Mouse (Mus musculus) hindbrain, embryonic 12.5 days (tissue): Measurements from ENCODE around the gene Slc25a35. TPM values are rescaled to one million over a fixed set of nuclear protein-coding genes. Genes with fewer than 3 reads are reported as not detected.
"Not testable (repeated sequence)": the region's sequence is repeated elsewhere in the genome, so short reads cannot be mapped to it uniquely, and the experiment has no call there.

Source experiments
- ATAC-seq: fragments of 200-750 bp; cut with Nextera tagmentation; 2 replicates; pipeline ENCODE4 v1.8.0; 2017; ENCODE audit warnings: moderate TSS enrichment; ENCODE audit not compliant: low FRiP score
- H3K27ac ChIP-seq: fragments of 300-500 bp; sonication (generic); 2 replicates; pipeline ENCODE4 v1.5.1; 2016; ENCODE audit warnings: mild to moderate bottlenecking
- H3K27me3 ChIP-seq: fragments of 300-500 bp; sonication (generic); 2 replicates; pipeline ENCODE4 v1.6.1; 2016; ENCODE audit warnings: mild to moderate bottlenecking
- H3K36me3 ChIP-seq: fragments of 300-500 bp; sonication (generic); 2 replicates; pipeline ENCODE4 v1.6.1; 2016; ENCODE audit warnings: mild to moderate bottlenecking
- H3K4me1 ChIP-seq: fragments of 300-500 bp; sonication (generic); 2 replicates; pipeline ENCODE4 v1.6.1; 2016
- H3K4me2 ChIP-seq: fragments of 300-500 bp; sonication (generic); replicated peaks from 2 replicates; pipeline ENCODE4 v1.6.1; 2016; ENCODE audit warnings: mild to moderate bottlenecking
- H3K4me3 ChIP-seq: fragments of 300-500 bp; sonication (generic); 2 replicates; pipeline ENCODE4 v1.5.1; 2016; ENCODE audit warnings: mild to moderate bottlenecking
- H3K9ac ChIP-seq: fragments of 300-500 bp; sonication (generic); 2 replicates; pipeline ENCODE4 v1.6.1; 2016; ENCODE audit warnings: mild to moderate bottlenecking, moderate library complexity
- H3K9me3 ChIP-seq: fragments of 300-500 bp; sonication (generic); replicated peaks from 2 replicates; pipeline ENCODE4 v1.6.1; 2016; ENCODE audit warnings: mild to moderate bottlenecking
- WGBS: fragments of 180-500 bp; shearing (Covaris S2); methylation state at CpG from one replicate; pipeline ENCODE4 v1.1.7; 2016; 5-methylcytosine and 5-hydroxymethylcytosine counted together
- microRNA-seq: library from miRNA; unstranded; fragments of <30 nt; microRNA quantifications from one replicate; pipeline ENCODE4, GENCODE M21; 2017
- polyA plus RNA-seq: library from polyadenylated mRNA; unstranded; fragments of >200 nt; fragmentation: Nextera tagmentation; extraction: Ambion mirVana; gene quantifications from 2 replicates; pipeline ENCODE4 v1.2.1, GENCODE M21; 2016

Slc25a35 gene
- polyA plus RNA-seq, 1 experiment from 2014 or later: 2.3 TPM

DNA sequence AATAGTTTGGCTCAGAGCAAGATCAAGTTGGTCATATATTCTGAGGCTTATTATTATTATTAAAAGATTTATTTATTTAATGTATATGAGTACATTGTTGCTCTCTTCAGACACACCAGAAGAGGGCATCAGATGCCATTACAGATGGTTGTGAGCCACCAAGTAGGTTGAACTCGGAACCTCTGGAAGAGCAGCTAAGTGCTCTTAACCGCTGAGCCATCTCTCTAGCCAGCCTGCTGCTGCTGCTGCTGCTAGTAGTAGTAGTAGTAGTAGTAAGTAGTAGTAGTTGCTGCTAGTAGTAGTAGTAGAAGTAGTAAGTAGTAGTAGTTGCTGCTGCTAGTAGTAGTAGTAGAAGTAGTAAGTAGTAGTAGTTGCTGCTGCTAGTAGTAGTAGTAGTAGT, 43.5 kb downstream of the Slc25a35 start:
- ATAC-seq, H3K36me3 ChIP-seq, H3K27me3 ChIP-seq, H3K9me3 ChIP-seq: not testable (repeated sequence)
- Histone ChIP-seq H3K4me1 (peaks cover 19% of the 10 kb centered on the region), H3K27ac (peak overlapping the region; percentile 93), H3K9ac (0 out of 2 replicates have a peak overlapping the region, but pooled peaks have one; percentile 72), H3K4me2 (peak overlapping the region; percentile 90), H3K4me3 (peak overlapping the region; percentile 53)
- WGBS: 82% methylated on average over 2 of the region's 2 CpGs

DNA sequence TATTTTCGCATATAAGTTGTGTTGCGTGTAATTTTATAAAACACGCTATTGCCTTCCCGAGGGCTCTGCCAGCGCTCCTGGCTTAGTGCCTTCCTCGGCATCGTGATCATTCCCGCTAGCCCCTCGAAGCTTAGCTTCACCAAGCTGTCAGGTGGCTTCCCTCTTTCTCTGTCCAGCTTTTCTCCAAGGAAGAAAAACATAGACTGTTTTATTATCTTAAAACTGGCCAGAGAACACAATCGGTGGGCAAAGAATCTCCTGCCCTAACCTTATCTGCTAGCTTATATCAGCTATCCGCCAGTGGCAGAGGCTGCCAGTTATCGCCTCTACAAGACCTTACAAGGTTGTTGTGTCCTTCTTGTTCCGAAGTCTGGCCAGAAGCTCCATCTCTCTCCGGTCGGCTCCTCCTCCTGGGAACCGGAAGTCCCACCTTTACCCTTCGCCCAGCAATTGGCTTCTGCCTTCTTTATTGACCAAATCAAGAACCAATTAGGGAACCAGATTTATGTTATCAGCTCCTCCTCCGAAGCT, 44.2 kb downstream of the Slc25a35 start:
- Histone ChIP-seq H3K27me3 (no peaks in the 10 kb centered on the region), H3K4me1 (peaks cover 25% of the 10 kb centered on the region), H3K36me3 (no peaks in the 10 kb centered on the region), H3K9me3 (no peaks in the 10 kb centered on the region), H3K27ac (peak overlapping the region; percentile 93), H3K9ac (peak overlapping the region; percentile 72), H3K4me2 (peak overlapping the region; percentile 90), H3K4me3 (peak overlapping the region; percentile 53)
- WGBS: under 1% methylated on average over 18 of the region's 18 CpGs
- peak; percentile 62 for ATAC-seq

DNA sequence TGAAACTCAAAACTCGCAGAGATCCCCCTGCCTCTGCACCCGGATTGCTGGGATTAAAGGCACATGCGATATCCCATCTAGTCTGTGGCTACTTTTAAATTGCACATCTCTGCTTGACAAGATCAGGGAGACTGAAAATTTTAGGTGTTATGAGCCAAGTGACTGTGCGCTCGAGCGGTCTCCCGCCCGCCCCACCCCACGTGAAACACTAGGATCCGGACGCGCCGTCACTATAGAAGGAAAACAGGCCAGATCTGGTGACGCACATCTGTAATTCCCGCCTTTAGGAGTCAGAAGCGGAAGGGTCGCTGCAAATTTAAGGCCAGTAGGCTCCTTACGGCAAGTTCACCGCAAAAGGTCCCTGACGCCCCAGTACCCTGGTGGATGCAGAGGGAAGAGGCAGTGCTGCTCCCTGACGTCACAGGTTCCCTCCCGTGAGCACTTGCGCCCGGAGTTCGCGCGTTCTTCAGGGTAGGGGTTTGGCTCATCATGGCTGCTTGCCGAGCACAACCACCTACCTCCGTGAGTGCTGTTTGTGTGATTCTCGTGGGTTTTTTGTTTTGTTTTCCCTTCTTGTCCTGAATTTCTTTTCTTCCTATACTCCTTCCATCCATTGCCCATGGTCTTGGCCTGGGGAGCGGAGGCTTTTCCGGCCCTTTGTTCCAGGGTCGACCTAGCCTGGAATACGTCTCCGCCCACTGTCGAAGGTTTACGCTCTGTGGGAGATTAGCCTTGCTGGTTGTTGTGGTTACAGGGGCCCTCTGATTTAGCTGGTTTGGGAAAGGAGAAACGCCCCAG, 47.9 kb downstream of the Slc25a35 start, which contains the start of gene Ctc1:
Gene Ctc1, plus strand, starts transcription at position 268 of the 798 bp plus-strand sequence.
- Histone ChIP-seq H3K4me2 (peak within 1 kb of the TSS; percentile 78), H3K9me3 (no peaks in the 10 kb centered on the region), H3K27me3 (no peaks in the 10 kb centered on the region), H3K4me3 (peak within 1 kb of the TSS; percentile 68), H3K27ac (peak within 1 kb of the TSS; percentile 87), H3K9ac (peak within 1 kb of the TSS; percentile 80), H3K36me3 (peaks cover under 1% of the 10 kb centered on the region; the same call in 1 of the 2 replicates), H3K4me1 (peaks cover 20% of the 10 kb centered on the region)
- 4% methylated on average over 38 of the region's 38 CpGs for WGBS
- peak; percentile 94 for ATAC-seq

DNA sequence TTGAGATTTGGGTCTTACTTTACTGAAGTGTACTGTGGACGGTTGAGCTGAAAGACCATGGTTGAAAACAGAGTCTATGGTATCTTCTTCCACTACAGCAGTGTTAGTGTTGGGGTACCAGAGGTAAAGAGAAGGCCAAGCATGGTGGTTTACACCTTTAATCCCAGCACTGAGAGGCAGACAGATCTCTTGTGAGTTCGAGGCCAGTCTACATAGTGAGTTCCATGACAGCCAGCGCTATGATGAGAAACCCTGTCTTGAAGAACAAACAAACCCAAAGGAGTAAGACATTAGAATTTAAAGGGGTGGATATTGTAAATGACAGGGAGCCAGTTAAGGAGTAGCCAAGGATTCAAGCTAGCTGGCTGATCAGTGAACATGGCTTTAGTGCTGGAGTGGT, 48.8 kb downstream of the Slc25a35 start:
- 76% methylated on average over 3 of the region's 3 CpGs for WGBS
- no peak for ATAC-seq
- Histone ChIP-seq H3K4me2 (peak overlapping the region; percentile 78), H3K27ac (peak overlapping the region; percentile 87), H3K4me1 (peaks cover 13% of the 10 kb centered on the region), H3K9ac (peak overlapping the region; percentile 80), H3K36me3 (peaks cover 9% of the 10 kb centered on the region), H3K27me3 (no peaks in the 10 kb centered on the region), H3K4me3 (peak overlapping the region; percentile 68), H3K9me3 (no peaks in the 10 kb centered on the region)

DNA sequence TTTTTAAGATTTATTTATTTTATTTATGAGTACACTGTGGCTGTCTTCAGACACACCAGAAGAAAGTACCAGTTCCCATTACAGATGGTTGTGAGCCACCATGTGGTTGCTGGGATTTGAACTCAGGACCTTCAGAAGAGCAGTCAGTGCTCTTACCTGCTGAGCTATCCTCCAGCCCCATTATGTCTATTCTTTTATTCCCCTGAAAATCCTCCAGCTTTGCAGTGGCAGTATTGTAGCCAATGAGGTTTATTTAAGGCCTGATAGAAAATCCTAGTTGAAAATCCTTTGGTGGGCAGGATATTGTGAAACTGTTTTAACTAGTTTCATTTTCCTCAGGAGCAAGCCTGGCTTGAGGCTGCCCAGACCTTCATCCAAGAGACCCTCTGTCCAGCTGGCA, 52.8 kb downstream of the Slc25a35 start:
- no peak for ATAC-seq
- no peak overlapping the region for H3K9ac ChIP-seq

More for the DNA sequence above, 52.8 kb downstream of the Slc25a35 start:
- Histone ChIP-seq H3K36me3 (peaks cover 48% of the 10 kb centered on the region), H3K4me1 (peaks cover 8% of the 10 kb centered on the region), H3K4me2 (no peak overlapping the region), H3K27me3 (no peaks in the 10 kb centered on the region), H3K4me3 (no peak overlapping the region), H3K27ac (no peak overlapping the region), H3K9me3 (no peaks in the 10 kb centered on the region)

Small RNAs within 50 kb of the gene (microRNA-seq; reads per million reads assigned to microRNA genes)
- gene Mir3062: 9.5 reads per million, percentile 20 among the genes with 10 or more reads in this experiment

Other genes with a start within 250 kb of the Slc25a35 start
- gene Ndel1, start 96.3 kb upstream of the Slc25a35 start, polyA plus RNA-seq: 76.2 and 77.1 TPM in 2 replicates
- 0.07 TPM in 1 of 2 replicates, not detected in the other for gene Rnf222, start 79.6 kb upstream of the Slc25a35 start, polyA plus RNA-seq
- gene Rpl26, start 66.5 kb upstream of the Slc25a35 start, polyA plus RNA-seq: 624 and 749 TPM in 2 replicates
- gene Odf4, start 41.0 kb upstream of the Slc25a35 start, polyA plus RNA-seq: 0.36 TPM in 1 of 2 replicates, not detected in the other
- 8.5 TPM in 2 replicates for gene Arhgef15, start 10.7 kb upstream of the Slc25a35 start, polyA plus RNA-seq
- gene Rangrf, start 7.1 kb downstream of the Slc25a35 start, polyA plus RNA-seq: 34.4 and 38.3 TPM in 2 replicates
- 27.8 and 31.0 TPM in 2 replicates for gene Pfas, start 40.3 kb downstream of the Slc25a35 start, polyA plus RNA-seq
- 64.8 and 66.4 TPM in 2 replicates for gene Ctc1, start 47.8 kb downstream of the Slc25a35 start, polyA plus RNA-seq
- gene Aurkb, start 77.5 kb downstream of the Slc25a35 start, polyA plus RNA-seq: 95.5 and 100 TPM in 2 replicates
- gene Borcs6, start 91.6 kb downstream of the Slc25a35 start, polyA plus RNA-seq: 15.8 and 16.6 TPM in 2 replicates
- gene Tmem107, start 102.7 kb downstream of the Slc25a35 start, polyA plus RNA-seq: 39.4 and 45.1 TPM in 2 replicates
- 140 and 159 TPM in 2 replicates for gene Vamp2, start 120.4 kb downstream of the Slc25a35 start, polyA plus RNA-seq
- 9.8 and 11.6 TPM in 2 replicates for gene Per1, start 127.1 kb downstream of the Slc25a35 start, polyA plus RNA-seq
- gene Hes7, start 152.3 kb downstream of the Slc25a35 start, polyA plus RNA-seq: 0.25 and 0.49 TPM in 2 replicates
- 0.26 and 0.29 TPM in 2 replicates for gene 9130213A22Rik, start 154.5 kb downstream of the Slc25a35 start, polyA plus RNA-seq
- 0.41 and 0.65 TPM in 2 replicates for gene Aloxe3, start 157.8 kb downstream of the Slc25a35 start, polyA plus RNA-seq
- gene Alox12b, start 188.9 kb downstream of the Slc25a35 start, polyA plus RNA-seq: 0.12 TPM in 2 replicates
- gene Alox8, start 229.7 kb downstream of the Slc25a35 start, polyA plus RNA-seq: 0.06 and 0.07 TPM in 2 replicates